Mouse (Mus musculus) C2C12 (cell line): Measurements from ENCODE around the gene Slc17a1. TPM values are rescaled to one million over a fixed set of nuclear protein-coding genes. Genes with fewer than 3 reads are reported as not detected.

ENCODE experiments used
- H3K27me3 ChIP-seq: one replicate; pipeline ENCODE4 v1.6.1; 2011; ENCODE audit not compliant: control insufficient read depth, insufficient read depth, insufficient read length
- H3K36me3 ChIP-seq: one replicate; pipeline ENCODE4 v1.6.1; 2011; ENCODE audit not compliant: control insufficient read depth, insufficient read depth
- H3K4me3 ChIP-seq: one replicate; pipeline ENCODE4 v1.5.1; 2011; ENCODE audit warnings: mild to moderate bottlenecking, control low read depth; ENCODE audit not compliant: poor library complexity, insufficient read depth, severe bottlenecking
- H3K79me2 ChIP-seq: one replicate; pipeline ENCODE4 v1.6.1; 2011; ENCODE audit not compliant: control insufficient read depth, insufficient read depth
- H3K79me3 ChIP-seq: one replicate; pipeline ENCODE4 v1.6.1; 2011; ENCODE audit warnings: low read depth, control low read depth
- H3ac ChIP-seq: one replicate; pipeline ENCODE3; 2011; ENCODE audit warnings: low read depth; ENCODE audit not compliant: control insufficient read depth, insufficient read length
- CEBPB ChIP-seq: IDR thresholded peaks from one replicate; pipeline ENCODE4 v1.6.1; 2011; ENCODE audit warnings: low read depth, mild to moderate bottlenecking, control low read depth, moderate library complexity
- CTCF ChIP-seq: IDR thresholded peaks from one replicate; pipeline ENCODE4 v1.5.1; 2011; ENCODE audit not compliant: control insufficient read depth, insufficient read depth, insufficient read length
- FOSL1 ChIP-seq: IDR thresholded peaks from one replicate; pipeline ENCODE4 v1.8.0; 2011; ENCODE audit warnings: mild to moderate bottlenecking, low read length; ENCODE audit not compliant: poor library complexity, insufficient read depth, severe bottlenecking
- MAX ChIP-seq: IDR thresholded peaks from one replicate; pipeline ENCODE4 v1.6.1; 2011; ENCODE audit warnings: mild to moderate bottlenecking, control low read depth
- MYOD1 ChIP-seq: IDR thresholded peaks from one replicate; pipeline ENCODE4 v1.6.1; 2011; ENCODE audit warnings: low read depth; ENCODE audit not compliant: control insufficient read depth, insufficient read length
- MYOG ChIP-seq: IDR thresholded peaks from one replicate; pipeline ENCODE4 v1.6.1; 2011; ENCODE audit not compliant: control insufficient read depth, insufficient read length; ENCODE audit errors: extremely low read depth
- USF1 ChIP-seq: IDR thresholded peaks from one replicate; pipeline ENCODE4 v1.6.1; 2011; ENCODE audit warnings: low read depth, mild to moderate bottlenecking, control low read depth, moderate library complexity
- polyA plus RNA-seq: library from polyadenylated mRNA; unstranded; fragments of >200 nt; fragmentation: generic; extraction: Trizol; gene quantifications from one replicate; pipeline ENCODE4 v1.2.1, GENCODE M21; 2012; ENCODE audit warnings: missing spikeins

The Slc17a1 gene
- polyA plus RNA-seq, 1 experiment, result not detected

- TF ChIP-seq FOSL1 (no peak), USF1 (no peak), CTCF (no peak), MAX (no peak), CEBPB (no peak), MYOG (no peak), MYOD1 (no peak)
- Histone ChIP-seq H3ac (no peak overlapping the region), H3K4me3 (no peak overlapping the region), H3K27me3 (peaks cover 3% of the 10 kb centered on the region), H3K79me3 (no peaks in the 10 kb centered on the region), H3K36me3 (no peaks in the 10 kb centered on the region), H3K79me2 (no peaks in the 10 kb centered on the region)
These were observed 11.6 kb downstream of the Slc17a1 start for GRCm38 (mm10) chr13:23879106-23879505.

- H3K36me3 ChIP-seq, result no peaks in the 10 kb centered on the region
- H3K4me3 ChIP-seq, result no peak overlapping the region
- H3K79me2 ChIP-seq, result no peaks in the 10 kb centered on the region
- H3ac ChIP-seq, result no peak overlapping the region
- peaks cover 3% of the 10 kb centered on the region for H3K27me3 ChIP-seq
- TF ChIP-seq CEBPB (no peak), USF1 (no peak), MYOG (no peak), CTCF (no peak), FOSL1 (no peak), MAX (no peak), MYOD1 (no peak)
- H3K79me3 ChIP-seq, result no peaks in the 10 kb centered on the region
These were observed 12.1 kb downstream of the Slc17a1 start for GRCm38 (mm10) chr13:23879636-23880035.

- H3K36me3 ChIP-seq, result no peaks in the 10 kb centered on the region
These were observed 18.0 kb downstream of the Slc17a1 start for GRCm38 (mm10) chr13:23885540-23885939.

GRCm38 (mm10) chr13:23887026-23887725 is 19.6 kb downstream of the Slc17a1 start:
- no peaks in the 10 kb centered on the region for H3K79me2 ChIP-seq
- no peaks in the 10 kb centered on the region for H3K27me3 ChIP-seq
- H3K4me3 ChIP-seq, result no peak overlapping the region
- TF ChIP-seq USF1 (no peak), CTCF (no peak), FOSL1 (no peak), MYOG (no peak), MAX (no peak), MYOD1 (no peak), CEBPB (no peak)
- no peaks in the 10 kb centered on the region for H3K36me3 ChIP-seq
- H3K79me3 ChIP-seq, result no peaks in the 10 kb centered on the region
- H3ac ChIP-seq, result no peak overlapping the region

More at GRCm38 (mm10) chr13:23885540-23885939, 18.0 kb downstream of the Slc17a1 start:
- no peaks in the 10 kb centered on the region for H3K79me2 ChIP-seq
- H3ac ChIP-seq, result no peak overlapping the region
- no peaks in the 10 kb centered on the region for H3K27me3 ChIP-seq
- TF ChIP-seq MYOD1 (no peak), MAX (no peak), USF1 (no peak), CTCF (no peak), CEBPB (no peak), FOSL1 (no peak), MYOG (no peak)
- no peaks in the 10 kb centered on the region for H3K79me3 ChIP-seq
- H3K4me3 ChIP-seq, result no peak overlapping the region

- TF ChIP-seq USF1, result no peak
- no peak for TF ChIP-seq MAX
- TF ChIP-seq MYOG, result no peak
- H3ac ChIP-seq, result no peak overlapping the region
These were observed 21.6 kb downstream of the Slc17a1 start for GRCm38 (mm10) chr13:23889011-23889605.

GRCm38 (mm10) chr13:23892592-23893268 is 25.2 kb downstream of the Slc17a1 start:
- no peak overlapping the region for H3ac ChIP-seq
- H3K27me3 ChIP-seq, result peaks cover 4% of the 10 kb centered on the region
- H3K79me3 ChIP-seq, result no peaks in the 10 kb centered on the region
- no peaks in the 10 kb centered on the region for H3K79me2 ChIP-seq
- no peaks in the 10 kb centered on the region for H3K36me3 ChIP-seq
- TF ChIP-seq MYOD1 (no peak), FOSL1 (no peak), CEBPB (no peak)
- no peak overlapping the region for H3K4me3 ChIP-seq

More at GRCm38 (mm10) chr13:23889011-23889605, 21.6 kb downstream of the Slc17a1 start:
- Histone ChIP-seq H3K4me3 (no peak overlapping the region), H3K36me3 (no peaks in the 10 kb centered on the region), H3K27me3 (no peaks in the 10 kb centered on the region), H3K79me2 (no peaks in the 10 kb centered on the region), H3K79me3 (no peaks in the 10 kb centered on the region)
